Mouse (Mus musculus) heart, embryonic 15.5 days (tissue): Measurements from ENCODE around the gene BC028528. TPM values are rescaled to one million over a fixed set of nuclear protein-coding genes. Genes with fewer than 3 reads are reported as not detected.
"Not testable (repeated sequence)": the region's sequence is repeated elsewhere in the genome, so short reads cannot be mapped to it uniquely, and the experiment has no call there.

Experiments
- ATAC-seq: fragments of 200-750 bp; cut with Nextera tagmentation; replicated peaks from 2 replicates; pipeline ENCODE4 v1.8.0; 2017; ENCODE audit warnings: low read depth, moderate TSS enrichment; ENCODE audit not compliant: insufficient number of reproducible peaks, insufficient read depth, low FRiP score
- H3K27ac ChIP-seq: fragments of 300-500 bp; sonication (generic); 2 replicates; pipeline ENCODE4 v1.5.1; 2015; ENCODE audit warnings: mild to moderate bottlenecking, inconsistent platforms
- H3K27me3 ChIP-seq: fragments of 300-500 bp; sonication (generic); 2 replicates; pipeline ENCODE4 v1.6.1; 2015; ENCODE audit warnings: inconsistent platforms
- H3K36me3 ChIP-seq: fragments of 300-500 bp; sonication (generic); 2 replicates; pipeline ENCODE4 v1.6.1; 2015; ENCODE audit warnings: mild to moderate bottlenecking, inconsistent platforms
- H3K4me1 ChIP-seq: fragments of 300-500 bp; sonication (generic); replicated peaks from 2 replicates; pipeline ENCODE4 v1.6.1; 2015; ENCODE audit warnings: inconsistent platforms
- H3K4me2 ChIP-seq: fragments of 300-500 bp; sonication (generic); 2 replicates; pipeline ENCODE4 v1.6.1; 2015; ENCODE audit warnings: inconsistent platforms, mild to moderate bottlenecking, moderate library complexity
- H3K4me3 ChIP-seq: fragments of 300-500 bp; sonication (generic); 2 replicates; pipeline ENCODE4 v1.5.1; 2015; ENCODE audit warnings: mild to moderate bottlenecking, inconsistent platforms
- H3K9ac ChIP-seq: fragments of 300-500 bp; sonication (generic); 2 replicates; pipeline ENCODE4 v1.6.1; 2015; ENCODE audit warnings: mild to moderate bottlenecking, inconsistent platforms
- H3K9me3 ChIP-seq: fragments of 300-500 bp; sonication (generic); replicated peaks from 2 replicates; pipeline ENCODE4 v1.6.1; 2016; ENCODE audit warnings: inconsistent platforms
- WGBS: fragments of 180-500 bp; shearing (Covaris S2); methylation state at CpG from one replicate; pipeline ENCODE4 v1.1.7; 2015; ENCODE audit warnings: mixed read lengths; 5-methylcytosine and 5-hydroxymethylcytosine counted together
- polyA plus RNA-seq: library from polyadenylated mRNA; unstranded; fragments of >200 nt; fragmentation: Nextera tagmentation; extraction: Ambion mirVana; gene quantifications from 2 replicates; pipeline ENCODE4 v1.2.1, GENCODE M21; 2015

The BC028528 gene
- polyA plus RNA-seq, 1 experiment from 2014 or later: 38.4 TPM

- peak within 1 kb of the TSS; percentile 70 for H3K9ac ChIP-seq
- H3K4me3 ChIP-seq: peak within 1 kb of the TSS; percentile 62
- ATAC-seq: peak; percentile 94
- peak within 1 kb of the TSS; percentile 67 for H3K4me2 ChIP-seq
- 1% methylated on average over 30 of the region's 43 CpGs for WGBS
- H3K9me3 ChIP-seq, H3K36me3 ChIP-seq, H3K27me3 ChIP-seq: not testable (repeated sequence)
- peak within 1 kb of the TSS; percentile 81 for H3K27ac ChIP-seq
- H3K4me1 ChIP-seq: peaks cover 38% of the 10 kb centered on the region
Observed at GRCm38 (mm10) chr3:95893606-95894316, 2.0 kb upstream of the BC028528 start, which contains the start of gene Aph1a. Aph1a (plus strand) TSS chr3:95893969.

GRCm38 (mm10) chr3:95893126-95893525 is 1.3 kb upstream of the BC028528 start:
- Histone ChIP-seq H3K9me3 (no peaks in the 10 kb centered on the region), H3K4me3 (peak overlapping the region; percentile 62), H3K4me1 (peaks cover 38% of the 10 kb centered on the region), H3K27ac (peak overlapping the region; percentile 81), H3K9ac (0 out of 2 replicates have a peak overlapping the region, but pooled peaks have one; percentile 20), H3K27me3 (no peaks in the 10 kb centered on the region), H3K4me2 (peak overlapping the region; percentile 67), H3K36me3 (peaks cover 12% of the 10 kb centered on the region)
- WGBS: 16% methylated on average over 7 of the region's 7 CpGs
- no peak for ATAC-seq

- peak overlapping the region; percentile 67 for H3K4me2 ChIP-seq
Observed at GRCm38 (mm10) chr3:95892066-95893052, 554 bp upstream of the BC028528 start.

GRCm38 (mm10) chr3:95889664-95890063 is 2.1 kb downstream of the BC028528 start:
- no peaks in the 10 kb centered on the region for H3K9me3 ChIP-seq
- H3K27ac ChIP-seq: no peak overlapping the region
- peaks cover 10% of the 10 kb centered on the region for H3K36me3 ChIP-seq
- H3K9ac ChIP-seq: no peak overlapping the region
- 71% methylated on average over 3 of the region's 3 CpGs for WGBS
- peaks cover 29% of the 10 kb centered on the region for H3K4me1 ChIP-seq
- H3K27me3 ChIP-seq: no peaks in the 10 kb centered on the region
- no peak for ATAC-seq
- H3K4me2 ChIP-seq: no peak overlapping the region
- no peak overlapping the region for H3K4me3 ChIP-seq

More at GRCm38 (mm10) chr3:95892066-95893052, 554 bp upstream of the BC028528 start:
- Histone ChIP-seq H3K27me3 (no peaks in the 10 kb centered on the region), H3K27ac (peak overlapping the region; percentile 81), H3K4me1 (peaks cover 38% of the 10 kb centered on the region), H3K4me3 (peak overlapping the region; percentile 40), H3K9ac (peak overlapping the region; percentile 5), H3K9me3 (no peaks in the 10 kb centered on the region), H3K36me3 (peaks cover 6% of the 10 kb centered on the region)
- ATAC-seq: no peak; the same call in 1 of the 2 replicates
- 29% methylated on average over 11 of the region's 11 CpGs for WGBS

- WGBS: 79% methylated on average over 4 of the region's 4 CpGs
- peaks cover 26% of the 10 kb centered on the region for H3K4me1 ChIP-seq
- no peak overlapping the region for H3K27ac ChIP-seq
- H3K4me3 ChIP-seq: no peak overlapping the region
- H3K4me2 ChIP-seq: no peak overlapping the region
- no peak for ATAC-seq
- peaks cover 17% of the 10 kb centered on the region for H3K36me3 ChIP-seq
- no peaks in the 10 kb centered on the region for H3K9me3 ChIP-seq
- H3K9ac ChIP-seq: no peak overlapping the region
- H3K27me3 ChIP-seq: no peaks in the 10 kb centered on the region
Observed at GRCm38 (mm10) chr3:95887596-95887995, 4.2 kb downstream of the BC028528 start.

GRCm38 (mm10) chr3:95884400-95884799 is 7.4 kb downstream of the BC028528 start:
- 79% methylated on average over 5 of the region's 5 CpGs for WGBS
- no peaks in the 10 kb centered on the region for H3K27me3 ChIP-seq
- H3K4me3 ChIP-seq: no peak overlapping the region
- no peak for ATAC-seq
- no peak overlapping the region for H3K9ac ChIP-seq
- H3K4me2 ChIP-seq: no peak overlapping the region
- H3K36me3 ChIP-seq: peaks cover 17% of the 10 kb centered on the region
- peaks cover 17% of the 10 kb centered on the region for H3K4me1 ChIP-seq
- H3K27ac ChIP-seq: no peak overlapping the region
- no peaks in the 10 kb centered on the region for H3K9me3 ChIP-seq

GRCm38 (mm10) chr3:95882816-95883425 is 8.9 kb downstream of the BC028528 start:
- 1% methylated on average over 24 of the region's 24 CpGs for WGBS
- peaks cover 12% of the 10 kb centered on the region; the same call in 1 of the 2 replicates for H3K36me3 ChIP-seq
- peak overlapping the region; percentile 56 for H3K4me3 ChIP-seq
- peak overlapping the region; percentile 52 for H3K27ac ChIP-seq
- H3K27me3 ChIP-seq: no peaks in the 10 kb centered on the region
- peak overlapping the region; percentile 99 for H3K4me2 ChIP-seq
- ATAC-seq: no peak; the same call in 1 of the 2 replicates
- H3K4me1 ChIP-seq: peaks cover 17% of the 10 kb centered on the region
- H3K9me3 ChIP-seq: no peaks in the 10 kb centered on the region
- peak overlapping the region; percentile 43 for H3K9ac ChIP-seq

- Histone ChIP-seq H3K4me1 (peaks cover 17% of the 10 kb centered on the region), H3K9ac (peak within 1 kb of the TSS; percentile 43), H3K9me3 (no peaks in the 10 kb centered on the region), H3K27ac (peak within 1 kb of the TSS; percentile 52), H3K4me2 (peak within 1 kb of the TSS; percentile 99), H3K27me3 (no peaks in the 10 kb centered on the region), H3K4me3 (peak within 1 kb of the TSS; percentile 56), H3K36me3 (peaks cover 12% of the 10 kb centered on the region; the same call in 1 of the 2 replicates)
- WGBS: under 1% methylated on average over 61 of the region's 66 CpGs
- peak; percentile 98 for ATAC-seq
Observed at GRCm38 (mm10) chr3:95881979-95882815, 9.6 kb downstream of the BC028528 start, which contains the start of gene Ciart. Ciart (minus strand) TSS chr3:95882251.

GRCm38 (mm10) chr3:95879063-95879462 is 12.7 kb downstream of the BC028528 start:
- H3K4me2 ChIP-seq: no peak overlapping the region
- no peak overlapping the region for H3K9ac ChIP-seq
- ATAC-seq: no peak
- H3K36me3 ChIP-seq: 0 out of 2 replicates have a peak, but pooled peaks cover 1% of the 10 kb centered on the region
- H3K4me3 ChIP-seq: no peak overlapping the region
- H3K27ac ChIP-seq: no peak overlapping the region
- no peaks in the 10 kb centered on the region for H3K27me3 ChIP-seq
- 85% methylated on average over 4 of the region's 4 CpGs for WGBS
- H3K9me3 ChIP-seq: no peaks in the 10 kb centered on the region
- H3K4me1 ChIP-seq: peaks cover 17% of the 10 kb centered on the region

- peak overlapping the region; percentile 72 for H3K4me3 ChIP-seq
- no peak for ATAC-seq
- peak overlapping the region; percentile 82 for H3K9ac ChIP-seq
- H3K9me3 ChIP-seq: no peaks in the 10 kb centered on the region
- peaks cover 10% of the 10 kb centered on the region for H3K4me1 ChIP-seq
- peak overlapping the region; percentile 64 for H3K4me2 ChIP-seq
- peaks cover 17% of the 10 kb centered on the region; the same call in 1 of the 2 replicates for H3K36me3 ChIP-seq
- H3K27me3 ChIP-seq: no peaks in the 10 kb centered on the region
- H3K27ac ChIP-seq: peak overlapping the region; percentile 95
- 48% methylated on average over 7 of the region's 7 CpGs for WGBS
Observed at GRCm38 (mm10) chr3:95872048-95872447, 19.8 kb downstream of the BC028528 start.
